Comparison of ENCODE assay signal across 21 mouse cellular contexts in genomic region chr7:96852781-96853180, GRCm38 (mm10).
DNase-seq lines count a peak whose midpoint lies in the region; ATAC-seq lines count a peak whose summit lies in the region.
"Had no signal": no experiment of that assay in that cellular context is flagged by ENCODE, and none has a peak within 500 bp of the region (broad histone marks: within the 10 kb centered on the region; RNA-seq: fewer than 3 reads in every experiment).

No protein-coding gene starts in this region.

- H3K36me3 ChIP-seq in midbrain, embryonic 10.5 days, result peaks cover 86% of the 10 kb centered on the region
- H3K36me3 ChIP-seq in midbrain, embryonic 13.5 days, result peaks cover 43% of the 10 kb centered on the region
- H3K36me3 ChIP-seq: intestine, embryonic 15.5 days had no signal

- DNase-seq in midbrain, embryonic 10.5 days (ENCODE audit: low spot score), result no peak
- peak; percentile 37 for DNase-seq in adrenal gland, postnatal 10 days
- DNase-seq in adrenal gland, postnatal 25 days, result peak; percentile 24
- no peak for DNase-seq in liver
- no peak for DNase-seq in adipocyte (ENCODE audit: low spot score)
- DNase-seq: cerebellum, adult 11-12 months; cerebellum, adult 8-10 months; cerebellum, postnatal 10 days; gastrocnemius, postnatal 14 days; heart, adult 11 months; kidney, adult 11 months had no signal

- ATAC-seq in midbrain, embryonic 13.5 days, result no peak
- ATAC-seq: activated CD4-positive, CD25-positive, alpha-beta regulatory T cell, adult 4 months; CD4-positive, CD25-positive, alpha-beta regulatory T cell, adult 4 months; forebrain, embryonic 13.5 days; forebrain, embryonic 16.5 days; hindbrain, embryonic 16.5 days; intestine, embryonic 15.5 days had no signal

- H3K9ac ChIP-seq in midbrain, embryonic 13.5 days (replicated peaks), result no peak overlapping the region
- H3K9ac ChIP-seq: forebrain, embryonic 13.5 days; hindbrain, embryonic 12.5 days; intestine, embryonic 15.5 days had no signal

- 91% methylated on average over 2 of the region's 2 CpGs for WGBS in midbrain, embryonic 10.5 days
- WGBS in midbrain, embryonic 13.5 days, result 79% methylated on average over 2 of the region's 2 CpGs

- 0 out of 2 replicates have a peak overlapping the region, but pooled peaks have one; percentile 3 for H3K27ac ChIP-seq in midbrain, embryonic 10.5 days (replicated peaks)
- H3K27ac ChIP-seq in midbrain, embryonic 13.5 days, result no peak overlapping the region
- H3K27ac ChIP-seq: forebrain, embryonic 10.5 days; forebrain, embryonic 13.5 days; hindbrain, embryonic 12.5 days; intestine, embryonic 15.5 days had no signal

- H3K4me1 ChIP-seq in midbrain, embryonic 10.5 days, result no peaks in the 10 kb centered on the region
- H3K4me1 ChIP-seq in midbrain, embryonic 13.5 days (replicated peaks), result no peaks in the 10 kb centered on the region
- H3K4me1 ChIP-seq: forebrain, embryonic 10.5 days; forebrain, embryonic 13.5 days; hindbrain, embryonic 12.5 days; intestine, embryonic 15.5 days had no signal

- no peaks in the 10 kb centered on the region for H3K27me3 ChIP-seq in midbrain, embryonic 10.5 days (ENCODE audit: low read depth, poor library complexity, severe bottlenecking)
- no peaks in the 10 kb centered on the region for H3K27me3 ChIP-seq in midbrain, embryonic 13.5 days
- H3K27me3 ChIP-seq: forebrain, embryonic 13.5 days; hindbrain, embryonic 12.5 days; intestine, embryonic 15.5 days had no signal

- no peak overlapping the region for H3K4me2 ChIP-seq in midbrain, embryonic 13.5 days (replicated peaks)
- H3K4me2 ChIP-seq: forebrain, embryonic 13.5 days; heart, embryonic 11.5 days; hindbrain, embryonic 12.5 days; intestine, embryonic 15.5 days had no signal

- H3K9me3 ChIP-seq in midbrain, embryonic 10.5 days (replicated peaks), result no peaks in the 10 kb centered on the region
- H3K9me3 ChIP-seq in midbrain, embryonic 13.5 days, result no peaks in the 10 kb centered on the region
- H3K9me3 ChIP-seq: forebrain, embryonic 10.5 days; forebrain, embryonic 13.5 days; hindbrain, embryonic 12.5 days; intestine, embryonic 15.5 days had no signal

- H3K4me3 ChIP-seq in midbrain, embryonic 10.5 days, result no peak overlapping the region
- no peak overlapping the region for H3K4me3 ChIP-seq in midbrain, embryonic 13.5 days (replicated peaks)
- H3K4me3 ChIP-seq: forebrain, embryonic 10.5 days; forebrain, embryonic 13.5 days; hindbrain, embryonic 12.5 days; intestine, embryonic 15.5 days had no signal

Comparison
In these comparisons a context has a peak if more than half of its experiments do, and no peak if none do; other contexts are left out.
1. DNase-seq: peak in adrenal gland, postnatal 10 days (single experiment) and adrenal gland, postnatal 25 days (single experiment); none in midbrain, embryonic 10.5 days (single experiment), liver (single experiment) and adipocyte (single experiment).